Mouse (Mus musculus) midbrain, postnatal 0 days (tissue): Measurements from ENCODE around the gene Ptprt. TPM values are rescaled to one million over a fixed set of nuclear protein-coding genes. Genes with fewer than 3 reads are reported as not detected.
A peak's percentile ranks its signal among the peaks of the same experiment; 100 is the strongest.

Source experiments
- ATAC-seq: fragments of 200-750 bp; cut with Nextera tagmentation; 2 replicates; pipeline ENCODE4 v1.8.0; 2017; ENCODE audit warnings: moderate number of reproducible peaks, mild to moderate bottlenecking, moderate TSS enrichment, moderate library complexity; ENCODE audit not compliant: low FRiP score
- DNase-seq: peaks from one replicate; pipeline ENCODE4 v3.0.0-alpha.2; 2015; ENCODE audit warnings: low spot score
- H3K27ac ChIP-seq: fragments of 300-500 bp; sonication (generic); 2 replicates; pipeline ENCODE4 v1.5.1; 2014; ENCODE audit warnings: low read depth, mild to moderate bottlenecking, low read length, mixed read lengths
- H3K27me3 ChIP-seq: fragments of 300-500 bp; sonication (generic); 2 replicates; pipeline ENCODE4 v1.6.1; 2014; ENCODE audit warnings: low read length, control low read depth, mixed read lengths; ENCODE audit not compliant: insufficient read depth
- H3K36me3 ChIP-seq: fragments of 300-500 bp; sonication (generic); 2 replicates; pipeline ENCODE4 v1.6.1; 2014; ENCODE audit warnings: low read length, control low read depth, mixed read lengths; ENCODE audit not compliant: insufficient read depth
- H3K4me1 ChIP-seq: fragments of 300-500 bp; sonication (generic); 2 replicates; pipeline ENCODE4 v1.6.1; 2014; ENCODE audit warnings: mild to moderate bottlenecking, control low read depth, antibody characterized with exemption, low read length, mixed read lengths; ENCODE audit not compliant: insufficient read depth
- H3K4me2 ChIP-seq: fragments of 300-500 bp; sonication (generic); 2 replicates; pipeline ENCODE4 v1.6.1; 2014; ENCODE audit warnings: low read depth, mild to moderate bottlenecking, low read length, mixed read lengths; ENCODE audit not compliant: poor library complexity, severe bottlenecking
- H3K4me3 ChIP-seq: fragments of 300-500 bp; sonication (generic); 2 replicates; pipeline ENCODE4 v1.5.1; 2014; ENCODE audit warnings: low read depth, mild to moderate bottlenecking, low read length, moderate library complexity
- H3K9ac ChIP-seq: fragments of 300-500 bp; sonication (generic); replicated peaks from 2 replicates; pipeline ENCODE4 v1.6.1; 2014; ENCODE audit warnings: mild to moderate bottlenecking, low read length, moderate library complexity, mixed read lengths; ENCODE audit not compliant: poor library complexity, severe bottlenecking
- H3K9me3 ChIP-seq: fragments of 300-500 bp; sonication (generic); 2 replicates; pipeline ENCODE4 v1.6.1; 2016; ENCODE audit warnings: low read length, control low read depth
- CTCF ChIP-seq: IDR thresholded peaks from 2 replicates; pipeline ENCODE4 v1.5.1; 2016; ENCODE audit warnings: antibody characterized with exemption, mild to moderate bottlenecking
- WGBS: fragments of 180-500 bp; shearing (Covaris S2); extraction: QIAGEN DNeasy Blood & Tissue Kit; methylation state at CpG from one replicate; pipeline ENCODE4 v1.1.7; 2014; 5-methylcytosine and 5-hydroxymethylcytosine counted together
- polyA plus RNA-seq: library from polyadenylated mRNA; unstranded; fragments of >200 nt; fragmentation: Nextera tagmentation; extraction: Ambion mirVana; gene quantifications from 2 replicates; pipeline ENCODE4 v1.2.1, GENCODE M21; 2015
- total RNA-seq: library from RNA; depleted of rRNA; stranded (reverse); fragments of >200 nt; gene quantifications from 2 replicates; pipeline ENCODE4 v1.2.3, GENCODE M21; 2014

Gene Ptprt
- total and polyA plus RNA-seq, 2 experiments from 2014 or later: 12.6 to 72.2 TPM

DNA sequence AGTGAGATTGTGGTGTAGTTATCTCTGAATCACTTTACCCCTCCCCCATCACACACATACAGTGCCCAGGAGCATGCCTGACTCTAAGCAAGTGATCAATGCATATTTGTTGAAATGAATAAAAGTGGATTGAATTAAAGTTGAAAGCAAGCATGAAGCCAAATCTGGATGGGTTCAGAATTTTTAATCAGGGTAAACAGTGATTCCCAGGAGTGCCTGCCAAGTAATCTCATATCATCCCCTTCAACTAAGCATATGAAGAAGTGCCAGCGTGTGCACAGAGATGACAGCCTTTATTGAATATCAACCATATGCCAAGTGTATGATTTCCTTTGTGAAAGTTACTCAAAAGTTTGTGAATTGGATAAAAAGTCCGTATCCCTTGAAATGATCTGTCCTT lies 893.4 kb downstream of the Ptprt start:
- Histone ChIP-seq H3K4me3 (no peak overlapping the region), H3K4me2 (no peak overlapping the region), H3K27me3 (no peaks in the 10 kb centered on the region), H3K36me3 (no peaks in the 10 kb centered on the region), H3K9me3 (no peaks in the 10 kb centered on the region), H3K4me1 (no peaks in the 10 kb centered on the region), H3K27ac (no peak overlapping the region), H3K9ac (no peak overlapping the region)
- TF ChIP-seq CTCF: no peak
- ATAC-seq (no peak), DNase-seq (peak; percentile 34)
- 69% methylated on average over 2 of the region's 2 CpGs for WGBS

- WGBS: 53% methylated on average over 4 of the region's 4 CpGs
- H3K27me3 ChIP-seq: no peaks in the 10 kb centered on the region
- no peak overlapping the region for H3K9ac ChIP-seq
- H3K27ac ChIP-seq: no peak overlapping the region
- no peaks in the 10 kb centered on the region for H3K9me3 ChIP-seq
- H3K4me1 ChIP-seq: no peaks in the 10 kb centered on the region
- no peak for TF ChIP-seq CTCF
- no peaks in the 10 kb centered on the region for H3K36me3 ChIP-seq
- ATAC-seq: no peak
- H3K4me2 ChIP-seq: no peak overlapping the region
- no peak for DNase-seq
- H3K4me3 ChIP-seq: no peak overlapping the region
These were observed 947.9 kb downstream of the Ptprt start for GRCm38 (mm10) chr2:161713024-161713423.

- no peak for ATAC-seq
These were observed 951.6 kb downstream of the Ptprt start for GRCm38 (mm10) chr2:161709316-161709715.

GRCm38 (mm10) chr2:161706386-161706915 lies 954.5 kb downstream of the Ptprt start:
- H3K27me3 ChIP-seq: no peaks in the 10 kb centered on the region
- 77% methylated on average over 7 of the region's 7 CpGs for WGBS
- no peaks in the 10 kb centered on the region; the same call in 1 of the 2 replicates for H3K4me1 ChIP-seq
- H3K4me2 ChIP-seq: no peak overlapping the region
- H3K9me3 ChIP-seq: no peaks in the 10 kb centered on the region
- no peak for TF ChIP-seq CTCF
- no peak overlapping the region for H3K27ac ChIP-seq
- no peaks in the 10 kb centered on the region for H3K36me3 ChIP-seq
- H3K9ac ChIP-seq: no peak overlapping the region
- no peak for DNase-seq
- H3K4me3 ChIP-seq: no peak overlapping the region
- ATAC-seq: no peak

More at GRCm38 (mm10) chr2:161709316-161709715, 951.6 kb downstream of the Ptprt start:
- no peak overlapping the region for H3K4me2 ChIP-seq
- no peak for TF ChIP-seq CTCF
- H3K9ac ChIP-seq: no peak overlapping the region
- H3K4me3 ChIP-seq: no peak overlapping the region
- no peaks in the 10 kb centered on the region for H3K9me3 ChIP-seq
- 77% methylated on average over 5 of the region's 5 CpGs for WGBS
- H3K4me1 ChIP-seq: no peaks in the 10 kb centered on the region; the same call in 1 of the 2 replicates
- no peaks in the 10 kb centered on the region for H3K36me3 ChIP-seq
- DNase-seq: no peak
- no peak overlapping the region for H3K27ac ChIP-seq
- H3K27me3 ChIP-seq: no peaks in the 10 kb centered on the region

GRCm38 (mm10) chr2:161704811-161705210 lies 956.1 kb downstream of the Ptprt start:
- H3K27me3 ChIP-seq: no peaks in the 10 kb centered on the region
- no peak for TF ChIP-seq CTCF
- H3K4me2 ChIP-seq: no peak overlapping the region
- no peaks in the 10 kb centered on the region for H3K36me3 ChIP-seq
- H3K9me3 ChIP-seq: no peaks in the 10 kb centered on the region
- 23% methylated on average over 8 of the region's 8 CpGs for WGBS
- H3K4me3 ChIP-seq: no peak overlapping the region
- no peaks in the 10 kb centered on the region; the same call in 1 of the 2 replicates for H3K4me1 ChIP-seq
- H3K9ac ChIP-seq: no peak overlapping the region
- ATAC-seq: no peak
- no peak overlapping the region for H3K27ac ChIP-seq
- peak; percentile 12 for DNase-seq

GRCm38 (mm10) chr2:161704410-161704809 lies 956.5 kb downstream of the Ptprt start:
- WGBS: 24% methylated on average over 9 of the region's 9 CpGs
- no peaks in the 10 kb centered on the region; the same call in 1 of the 2 replicates for H3K4me1 ChIP-seq
- no peak overlapping the region for H3K27ac ChIP-seq
- no peaks in the 10 kb centered on the region for H3K9me3 ChIP-seq
- H3K9ac ChIP-seq: no peak overlapping the region
- no peak overlapping the region for H3K4me2 ChIP-seq
- no peak for TF ChIP-seq CTCF
- DNase-seq (peak; percentile 42), ATAC-seq (no peak)
- H3K27me3 ChIP-seq: no peaks in the 10 kb centered on the region
- no peaks in the 10 kb centered on the region for H3K36me3 ChIP-seq
- H3K4me3 ChIP-seq: no peak overlapping the region
